Mouse (Mus musculus) limb, embryonic 10.5 days (tissue): Measurements from ENCODE around the gene Vps51. TPM values are rescaled to one million over a fixed set of nuclear protein-coding genes. Genes with fewer than 3 reads are reported as not detected.

ENCODE experiments used
- DNase-seq: peaks from one replicate; pipeline ENCODE4 v3.0.0-alpha.2; 2017; ENCODE audit warnings: low spot score
- H3K27ac ChIP-seq: fragments of 300-500 bp; sonication (generic); 2 replicates; pipeline ENCODE4 v1.5.1; 2016; ENCODE audit warnings: mild to moderate bottlenecking
- H3K27me3 ChIP-seq: fragments of 300-500 bp; sonication (generic); 2 replicates; pipeline ENCODE4 v1.6.1; 2016; ENCODE audit warnings: low read depth, mild to moderate bottlenecking; ENCODE audit not compliant: poor library complexity, severe bottlenecking
- H3K36me3 ChIP-seq: fragments of 300-500 bp; sonication (generic); 2 replicates; pipeline ENCODE4 v1.6.1; 2016; ENCODE audit warnings: mild to moderate bottlenecking, moderate library complexity
- H3K4me1 ChIP-seq: fragments of 300-500 bp; sonication (generic); 2 replicates; pipeline ENCODE4 v1.6.1; 2016
- H3K4me3 ChIP-seq: fragments of 300-500 bp; sonication (generic); 2 replicates; pipeline ENCODE4 v1.5.1; 2016; ENCODE audit warnings: mild to moderate bottlenecking, moderate library complexity
- H3K9me3 ChIP-seq: fragments of 300-500 bp; sonication (generic); replicated peaks from 2 replicates; pipeline ENCODE4 v1.6.1; 2016; ENCODE audit warnings: mild to moderate bottlenecking
- WGBS: fragments of 180-500 bp; shearing (Covaris S2); methylation state at CpG from one replicate; pipeline ENCODE4 v1.1.7; 2016; 5-methylcytosine and 5-hydroxymethylcytosine counted together
- microRNA-seq: library from miRNA; unstranded; fragments of <30 nt; microRNA quantifications from one replicate; pipeline ENCODE4, GENCODE M21; 2017
- polyA plus RNA-seq: library from polyadenylated mRNA; unstranded; fragments of >200 nt; fragmentation: Nextera tagmentation; extraction: Ambion mirVana; gene quantifications from 2 replicates; pipeline ENCODE4 v1.2.1, GENCODE M21; 2016

Vps51 gene
- polyA plus RNA-seq, 1 experiment from 2014 or later = 75.7 TPM

DNA sequence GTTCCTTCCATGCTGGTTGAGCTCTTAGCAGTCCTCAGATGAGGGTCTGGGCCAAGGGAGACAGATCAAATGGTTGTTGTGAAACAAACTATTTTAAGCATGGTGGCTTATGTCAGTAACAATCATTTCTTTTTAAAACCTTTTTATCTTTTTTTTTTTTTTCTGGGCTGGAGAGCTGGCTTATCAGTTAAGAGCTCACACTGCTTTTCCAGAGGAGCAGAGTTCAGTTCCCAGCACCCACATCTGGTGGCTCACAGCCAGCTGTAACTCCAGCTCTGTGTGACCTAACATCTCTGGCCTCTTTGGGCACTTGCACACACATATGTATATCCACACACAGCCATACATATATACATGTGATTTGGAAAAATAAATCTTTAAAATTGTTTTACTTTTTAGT is 39.3 kb downstream of the Vps51 start:
- no peaks in the 10 kb centered on the region for H3K9me3 ChIP-seq
- no peaks in the 10 kb centered on the region for H3K36me3 ChIP-seq
- H3K4me1 ChIP-seq = no peaks in the 10 kb centered on the region
- H3K4me3 ChIP-seq = no peak overlapping the region
- no peak for DNase-seq
- H3K27ac ChIP-seq = no peak overlapping the region
- no peaks in the 10 kb centered on the region for H3K27me3 ChIP-seq

DNA sequence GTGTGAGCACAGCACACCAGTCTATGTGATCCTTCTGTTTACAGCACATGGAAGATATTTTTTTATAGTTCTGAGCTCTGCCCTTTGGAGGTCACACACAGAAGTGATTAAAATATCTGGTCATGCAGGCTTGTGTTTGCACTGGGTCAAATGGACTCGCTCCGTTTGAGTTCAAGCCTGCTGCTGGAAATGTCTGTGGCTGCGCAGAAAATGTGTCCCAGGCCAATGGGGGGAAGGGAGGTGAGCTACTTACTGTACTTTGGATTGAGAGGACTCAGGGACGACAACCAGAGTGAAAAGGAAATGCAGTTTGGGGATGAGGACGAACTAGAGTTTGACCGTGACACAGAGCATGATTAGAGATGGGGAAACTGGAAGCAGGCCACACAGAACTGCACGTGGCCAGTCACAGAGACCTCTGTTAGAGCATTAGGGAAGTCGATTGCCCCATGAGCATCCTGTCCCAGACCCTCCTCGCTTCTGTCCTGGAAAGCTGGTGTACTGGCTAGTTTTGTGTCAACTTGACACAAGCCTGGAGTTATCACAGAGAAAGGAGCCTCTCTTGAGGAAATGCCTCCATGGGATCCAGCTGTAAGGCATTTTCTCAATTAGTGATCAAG is 41.0 kb downstream of the Vps51 start:
- Histone ChIP-seq H3K4me1 (no peaks in the 10 kb centered on the region), H3K27ac (no peak overlapping the region), H3K27me3 (no peaks in the 10 kb centered on the region), H3K9me3 (no peaks in the 10 kb centered on the region), H3K36me3 (no peaks in the 10 kb centered on the region), H3K4me3 (no peak overlapping the region)
- 75% methylated on average over 9 of the region's 9 CpGs for WGBS
- DNase-seq = no peak

DNA sequence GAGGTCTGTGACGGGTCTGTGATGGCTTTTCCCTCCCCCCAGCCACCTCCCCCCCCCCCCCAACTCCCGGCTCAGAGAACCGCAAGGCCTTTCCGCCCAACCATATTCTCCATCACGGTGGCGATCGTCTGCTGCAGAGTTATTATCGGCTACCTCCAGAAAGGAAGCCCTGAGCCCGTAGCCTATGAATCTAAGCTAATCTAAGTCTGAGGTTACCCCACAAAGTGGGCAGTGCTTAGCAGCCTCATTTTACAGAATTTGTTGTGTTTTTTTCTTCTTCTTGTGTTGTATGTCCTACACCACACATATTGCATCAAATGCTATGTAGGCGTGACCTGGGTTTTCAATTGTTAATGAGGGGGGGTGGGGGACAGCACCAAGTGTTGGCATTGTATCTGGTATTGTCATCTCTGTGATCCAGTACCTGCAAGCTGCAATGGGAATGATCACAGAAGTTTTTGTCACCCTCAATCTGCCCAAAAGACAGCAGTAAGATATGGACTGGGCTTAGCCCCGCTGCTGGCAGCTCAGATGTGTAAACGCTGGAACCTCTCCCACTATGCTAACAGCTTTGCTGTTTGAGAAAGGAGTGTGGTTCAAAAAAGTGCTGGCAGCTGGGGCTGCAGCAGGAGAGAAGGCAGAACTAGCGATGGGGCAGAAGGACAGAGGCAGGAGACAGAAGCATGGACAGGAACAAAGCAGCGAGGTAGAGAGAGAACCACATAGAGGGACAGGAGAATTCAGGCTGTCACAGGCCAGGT is 46.3 kb downstream of the Vps51 start:
- Histone ChIP-seq H3K9me3 (no peaks in the 10 kb centered on the region), H3K27ac (no peak overlapping the region), H3K27me3 (no peaks in the 10 kb centered on the region), H3K4me1 (no peaks in the 10 kb centered on the region), H3K4me3 (no peak overlapping the region), H3K36me3 (no peaks in the 10 kb centered on the region)
- 74% methylated on average over 14 of the region's 14 CpGs for WGBS
- DNase-seq = no peak

DNA sequence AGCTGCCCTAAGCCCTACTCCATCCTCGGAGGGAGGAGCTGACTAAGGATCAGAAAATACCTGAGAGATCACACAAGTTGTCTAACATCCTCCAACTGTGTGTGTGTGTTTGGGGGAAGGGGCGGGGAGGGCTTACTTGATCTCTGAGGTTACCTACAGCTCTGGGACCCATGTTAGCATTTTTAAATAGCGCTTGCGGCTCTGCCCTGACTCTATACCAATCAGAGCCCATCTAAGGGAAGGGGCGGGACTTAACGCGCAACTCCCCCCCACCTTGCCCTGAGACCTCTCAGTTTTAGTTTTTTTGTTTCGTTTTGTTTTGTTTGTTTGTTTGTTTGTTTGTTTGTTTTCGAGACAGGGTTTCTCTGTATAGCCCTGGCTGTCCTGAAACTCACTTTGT is 47.6 kb downstream of the Vps51 start:
- Histone ChIP-seq H3K27ac (no peak overlapping the region), H3K4me3 (no peak overlapping the region), H3K27me3 (no peaks in the 10 kb centered on the region), H3K4me1 (no peaks in the 10 kb centered on the region), H3K9me3 (no peaks in the 10 kb centered on the region), H3K36me3 (no peaks in the 10 kb centered on the region)
- 81% methylated on average over 9 of the region's 9 CpGs for WGBS
- no peak for DNase-seq

DNA sequence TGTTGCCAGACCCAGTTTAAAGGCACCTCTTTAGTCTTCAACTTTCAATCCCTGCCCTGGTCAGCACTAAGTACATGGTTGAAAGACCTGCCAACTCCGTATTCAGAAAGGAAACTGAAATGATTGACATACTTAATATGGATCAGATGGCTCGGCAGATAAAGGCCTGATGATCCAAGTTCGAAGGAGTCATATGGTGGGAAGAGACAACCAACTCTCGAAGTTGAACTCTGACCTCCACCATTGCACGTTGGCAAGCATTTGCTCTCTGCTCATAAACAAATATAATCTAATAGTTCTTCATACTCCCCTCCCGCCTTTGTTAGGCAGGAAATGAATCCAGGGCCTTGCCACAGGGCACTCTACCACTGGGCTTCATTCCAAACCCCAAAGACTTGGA is 48.0 kb downstream of the Vps51 start:
- no peaks in the 10 kb centered on the region for H3K9me3 ChIP-seq
- no peaks in the 10 kb centered on the region for H3K4me1 ChIP-seq
- H3K4me3 ChIP-seq = no peak overlapping the region
- 89% methylated on average over 6 of the region's 6 CpGs for WGBS
- no peaks in the 10 kb centered on the region for H3K27me3 ChIP-seq
- no peaks in the 10 kb centered on the region for H3K36me3 ChIP-seq
- H3K27ac ChIP-seq = no peak overlapping the region
- no peak for DNase-seq

DNA sequence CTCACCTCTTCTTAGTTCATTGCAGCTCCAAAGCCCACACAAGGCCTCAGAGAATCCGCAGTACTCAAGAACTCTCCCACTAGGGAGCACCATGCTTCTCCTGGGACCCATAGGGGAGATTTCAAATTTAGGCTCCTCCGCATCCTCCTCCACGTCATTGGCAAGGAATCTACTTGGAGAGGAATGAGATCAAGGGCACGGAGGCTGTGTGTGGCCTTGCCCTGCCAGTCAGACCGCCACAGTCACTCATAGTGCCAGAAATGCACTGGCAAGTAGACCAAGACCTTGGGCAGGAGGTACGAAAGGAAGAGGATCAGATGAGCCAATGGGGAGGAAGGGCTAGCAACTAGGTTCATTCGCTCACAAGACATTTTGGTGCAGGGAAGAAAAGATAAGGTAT is 53.1 kb downstream of the Vps51 start:
- DNase-seq = no peak

DNA sequence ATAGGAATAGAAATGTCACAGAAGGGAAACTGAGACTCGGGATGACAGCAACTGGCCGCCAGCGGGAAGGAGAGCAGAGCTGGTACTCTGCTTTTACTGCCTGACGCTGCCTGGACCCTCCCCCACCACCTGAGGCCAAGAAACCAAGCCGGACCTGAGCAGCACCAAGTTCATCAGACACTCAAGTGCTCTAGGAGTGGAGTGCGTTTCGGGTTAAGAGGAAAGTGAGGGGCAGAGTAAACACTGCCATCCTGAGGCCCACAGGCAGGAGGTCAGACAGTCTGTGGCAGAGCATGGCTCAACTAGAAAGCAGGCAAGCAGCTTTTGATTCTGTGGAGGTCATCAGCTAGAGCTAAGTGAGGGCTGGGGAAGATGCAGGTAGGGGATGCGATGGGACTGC is 54.0 kb downstream of the Vps51 start:
- no peaks in the 10 kb centered on the region for H3K36me3 ChIP-seq
- DNase-seq = no peak
- 65% methylated on average over 8 of the region's 8 CpGs for WGBS
- H3K4me3 ChIP-seq = no peak overlapping the region
- no peaks in the 10 kb centered on the region for H3K4me1 ChIP-seq
- no peaks in the 10 kb centered on the region for H3K27me3 ChIP-seq
- H3K9me3 ChIP-seq = no peaks in the 10 kb centered on the region
- no peak overlapping the region for H3K27ac ChIP-seq

More for the DNA sequence above, 53.1 kb downstream of the Vps51 start:
- 83% methylated on average over 7 of the region's 7 CpGs for WGBS
- Histone ChIP-seq H3K27ac (no peak overlapping the region), H3K4me1 (no peaks in the 10 kb centered on the region), H3K4me3 (no peak overlapping the region), H3K9me3 (no peaks in the 10 kb centered on the region), H3K27me3 (no peaks in the 10 kb centered on the region), H3K36me3 (no peaks in the 10 kb centered on the region)

DNA sequence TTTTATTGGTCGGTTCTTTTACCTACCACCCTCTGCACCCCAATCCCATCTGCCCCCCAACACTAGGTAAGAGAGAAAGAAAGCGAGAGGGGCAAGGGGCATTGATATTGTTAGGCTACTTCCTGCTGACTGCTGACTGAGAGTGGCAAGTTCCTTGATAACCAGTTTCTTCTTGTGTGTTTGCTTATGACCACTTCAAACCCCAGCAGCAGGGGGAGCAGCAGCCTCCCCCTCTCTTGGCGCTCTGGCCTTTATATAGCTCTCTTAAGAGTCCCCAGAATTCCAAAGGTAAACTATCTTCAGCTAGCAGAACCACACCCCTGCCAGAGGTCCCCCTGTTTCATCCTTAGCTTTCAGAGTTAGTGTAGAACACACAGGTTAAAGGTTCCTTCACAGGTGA is 56.8 kb downstream of the Vps51 start:
- H3K27me3 ChIP-seq = peaks cover 27% of the 10 kb centered on the region
- H3K9me3 ChIP-seq = no peaks in the 10 kb centered on the region
- H3K4me3 ChIP-seq = no peak overlapping the region
- WGBS = 60% methylated on average over 3 of the region's 3 CpGs
- H3K4me1 ChIP-seq = peaks cover 12% of the 10 kb centered on the region
- H3K27ac ChIP-seq = no peak overlapping the region
- no peak for DNase-seq
- H3K36me3 ChIP-seq = no peaks in the 10 kb centered on the region

DNA sequence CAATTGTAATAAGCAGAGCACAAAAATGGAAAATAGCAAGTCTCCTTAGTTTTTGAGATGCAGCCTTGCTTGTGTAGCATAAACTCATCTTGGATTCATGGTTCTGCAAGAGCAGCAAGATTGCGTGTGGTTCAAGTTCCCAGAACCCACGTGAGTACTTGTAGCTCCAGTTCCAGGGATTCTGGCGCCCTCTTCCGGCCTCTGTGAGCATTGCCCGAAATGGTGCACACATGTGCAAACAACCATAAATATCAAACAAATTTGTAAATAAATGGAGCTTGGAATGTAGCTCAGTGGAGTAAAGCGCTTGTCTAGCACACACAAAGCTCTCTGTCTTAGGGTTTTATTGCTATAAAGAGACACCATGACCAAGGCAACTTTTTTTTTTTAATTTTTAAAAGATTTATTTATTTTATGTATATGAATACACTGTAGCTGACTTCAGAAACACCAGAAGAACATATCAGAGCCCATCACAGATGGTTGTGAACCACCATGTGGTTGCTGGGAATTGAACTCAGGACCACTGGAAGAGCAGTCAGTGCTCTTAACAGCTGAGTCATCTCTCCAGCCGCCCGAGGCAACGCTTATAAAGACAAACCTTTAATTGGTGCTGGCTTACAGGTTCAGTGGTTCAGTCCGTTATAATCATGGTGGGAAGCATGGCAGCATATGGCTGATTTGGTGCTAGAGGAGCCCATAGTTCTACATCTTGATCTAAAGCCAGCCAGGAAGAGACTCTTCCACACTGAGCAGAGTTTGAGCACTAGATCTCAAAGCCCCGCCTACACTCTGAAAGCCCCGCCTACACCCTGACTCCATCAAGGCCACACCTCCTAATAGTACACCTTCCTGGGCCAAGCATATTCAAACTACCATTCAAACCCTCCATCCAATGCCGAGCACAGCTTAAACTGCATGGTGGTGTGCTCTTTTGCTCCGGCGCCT is 58.6 kb downstream of the Vps51 start:
- H3K9me3 ChIP-seq = no peaks in the 10 kb centered on the region
- DNase-seq = peak; percentile 88
- H3K4me1 ChIP-seq = peaks cover 21% of the 10 kb centered on the region
- peaks cover 46% of the 10 kb centered on the region for H3K27me3 ChIP-seq
- H3K4me3 ChIP-seq = no peak overlapping the region
- no peak overlapping the region for H3K27ac ChIP-seq
- no peaks in the 10 kb centered on the region for H3K36me3 ChIP-seq
- 32% methylated on average over 15 of the region's 15 CpGs for WGBS

Small RNA genes lying within 50 kb of the gene (microRNA-seq; reads per million reads assigned to microRNA genes)
- not detected for gene Mir6988

Other genes with a start within 250 kb of the Vps51 start
- 43.5 and 48.7 TPM in 2 replicates for gene Frmd8, start 202.0 kb downstream of the Vps51 start, polyA plus RNA-seq
- 1.8 TPM in 2 replicates for gene Slc25a45, start 199.4 kb downstream of the Vps51 start, polyA plus RNA-seq
- gene Tigd3, start 183.1 kb downstream of the Vps51 start, polyA plus RNA-seq = 5.2 and 5.9 TPM in 2 replicates
- 223 and 240 TPM in 2 replicates for gene Dpf2, start 164.2 kb downstream of the Vps51 start, polyA plus RNA-seq
- 1.3 and 1.7 TPM in 2 replicates for gene Cdc42ep2, start 152.4 kb downstream of the Vps51 start, polyA plus RNA-seq
- gene Pola2, start 113.0 kb downstream of the Vps51 start, polyA plus RNA-seq = 125 and 130 TPM in 2 replicates
- gene Slc22a20, start 91.1 kb downstream of the Vps51 start, polyA plus RNA-seq = not detected in 2 replicates
- gene Capn1, start 61.3 kb downstream of the Vps51 start, polyA plus RNA-seq = 2.0 and 2.4 TPM in 2 replicates
- gene Syvn1, start 30.7 kb downstream of the Vps51 start, polyA plus RNA-seq = 36.9 and 38.6 TPM in 2 replicates
- 90.3 and 91.4 TPM in 2 replicates for gene Mrpl49, start 19.4 kb downstream of the Vps51 start, polyA plus RNA-seq
- gene Fau, start 19.4 kb downstream of the Vps51 start, polyA plus RNA-seq = 820 and 955 TPM in 2 replicates
- 35.2 and 36.1 TPM in 2 replicates for gene Znhit2, start 16.0 kb downstream of the Vps51 start, polyA plus RNA-seq
- 24.4 and 28.8 TPM in 2 replicates for gene Tm7sf2, start 8.9 kb downstream of the Vps51 start, polyA plus RNA-seq
- gene Tmem262, start 2.8 kb upstream of the Vps51 start, polyA plus RNA-seq = not detected in 2 replicates
- 1.3 and 1.6 TPM in 2 replicates for gene Gm28374, start 5.0 kb upstream of the Vps51 start, polyA plus RNA-seq
- gene Zfpl1, start 7.7 kb upstream of the Vps51 start, polyA plus RNA-seq = 74.3 and 85.4 TPM in 2 replicates
- gene Cdca5, start 7.8 kb upstream of the Vps51 start, polyA plus RNA-seq = 70.6 and 76.4 TPM in 2 replicates
- gene AC131692.1, start 17.2 kb upstream of the Vps51 start, polyA plus RNA-seq = 0.56 and 0.89 TPM in 2 replicates
- 0.54 and 0.75 TPM in 2 replicates for gene Naaladl1, start 28.6 kb upstream of the Vps51 start, polyA plus RNA-seq
- gene Sac3d1, start 41.4 kb upstream of the Vps51 start, polyA plus RNA-seq = 65.4 and 73.3 TPM in 2 replicates
- gene Snx15, start 51.1 kb upstream of the Vps51 start, polyA plus RNA-seq = 25.7 and 28.7 TPM in 2 replicates
- not detected in 2 replicates for gene Batf2, start 63.8 kb upstream of the Vps51 start, polyA plus RNA-seq
- gene Arl2, start 64.3 kb upstream of the Vps51 start, polyA plus RNA-seq = 97.0 and 112 TPM in 2 replicates
- gene Majin, start 107.2 kb upstream of the Vps51 start, polyA plus RNA-seq = not detected in 2 replicates
- gene Gpha2, start 149.1 kb upstream of the Vps51 start, polyA plus RNA-seq = 0.97 and 2.1 TPM in 2 replicates
- gene Ppp2r5b, start 158.6 kb upstream of the Vps51 start, polyA plus RNA-seq = 16.6 and 17.2 TPM in 2 replicates
- 11.4 and 13.0 TPM in 2 replicates for gene Atg2a, start 164.4 kb upstream of the Vps51 start, polyA plus RNA-seq
- 72.5 and 74.9 TPM in 2 replicates for gene Ehd1, start 199.5 kb upstream of the Vps51 start, polyA plus RNA-seq
- gene Cdc42bpg, start 229.2 kb upstream of the Vps51 start, polyA plus RNA-seq = 0.15 and 0.38 TPM in 2 replicates